Mouse (Mus musculus) hindbrain, embryonic 11.5 days (tissue): ENCODE results near the gene Tbc1d16. TPM values are rescaled to one million over a fixed set of nuclear protein-coding genes. Genes with fewer than 3 reads are reported as not detected.
"Not testable (repeated sequence)": the region's sequence is repeated elsewhere in the genome, so short reads cannot be mapped to it uniquely, and the experiment has no call there.

Source experiments
- ATAC-seq: fragments of 200-750 bp; cut with Nextera tagmentation; 2 replicates; pipeline ENCODE4 v1.8.0; 2017; ENCODE audit warnings: mild to moderate bottlenecking, moderate TSS enrichment, moderate library complexity; ENCODE audit not compliant: low FRiP score
- DNase-seq: peaks from one replicate; pipeline ENCODE4 v3.0.0-alpha.2; 2015; ENCODE audit warnings: low spot score
- H3K27ac ChIP-seq: fragments of 300-500 bp; sonication (generic); 2 replicates; pipeline ENCODE4 v1.5.1; 2014; ENCODE audit warnings: mild to moderate bottlenecking, low read depth, low read length
- H3K27me3 ChIP-seq: fragments of 300-500 bp; sonication (generic); 2 replicates; pipeline ENCODE4 v1.6.1; 2014; ENCODE audit warnings: mild to moderate bottlenecking, low read length, moderate library complexity, mixed read lengths; ENCODE audit not compliant: control insufficient read depth, insufficient read depth
- H3K36me3 ChIP-seq: fragments of 300-500 bp; sonication (generic); 2 replicates; pipeline ENCODE4 v1.6.1; 2014; ENCODE audit warnings: mild to moderate bottlenecking, low read length, moderate library complexity, mixed read lengths; ENCODE audit not compliant: control insufficient read depth, insufficient read depth
- H3K4me1 ChIP-seq: fragments of 300-500 bp; sonication (generic); replicated peaks from 2 replicates; pipeline ENCODE4 v1.6.1; 2014; ENCODE audit warnings: low read length, mixed read lengths; ENCODE audit not compliant: control insufficient read depth, insufficient read depth
- H3K4me2 ChIP-seq: fragments of 300-500 bp; sonication (generic); replicated peaks from 2 replicates; pipeline ENCODE4 v1.6.1; 2014; ENCODE audit warnings: mild to moderate bottlenecking, low read depth, low read length
- H3K4me3 ChIP-seq: fragments of 300-500 bp; sonication (generic); 2 replicates; pipeline ENCODE4 v1.5.1; 2014; ENCODE audit warnings: low read depth, low read length
- H3K9ac ChIP-seq: fragments of 300-500 bp; sonication (generic); 2 replicates; pipeline ENCODE4 v1.6.1; 2014; ENCODE audit warnings: low read depth, low read length
- H3K9me3 ChIP-seq: fragments of 300-500 bp; sonication (generic); 2 replicates; pipeline ENCODE4 v1.6.1; 2016; ENCODE audit warnings: low read length; ENCODE audit not compliant: control insufficient read depth
- WGBS: fragments of 180-500 bp; shearing (Covaris S2); extraction: QIAGEN DNeasy Blood & Tissue Kit; methylation state at CpG from one replicate; pipeline ENCODE4 v1.1.7; 2014; 5-methylcytosine and 5-hydroxymethylcytosine counted together
- polyA plus RNA-seq: library from polyadenylated mRNA; unstranded; fragments of >200 nt; fragmentation: Nextera tagmentation; extraction: Ambion mirVana; gene quantifications from 2 replicates; pipeline ENCODE4 v1.2.1, GENCODE M21; 2014

Tbc1d16 gene
- 16.9 and 20.7 TPM in 2 replicates for polyA plus RNA-seq

DNA sequence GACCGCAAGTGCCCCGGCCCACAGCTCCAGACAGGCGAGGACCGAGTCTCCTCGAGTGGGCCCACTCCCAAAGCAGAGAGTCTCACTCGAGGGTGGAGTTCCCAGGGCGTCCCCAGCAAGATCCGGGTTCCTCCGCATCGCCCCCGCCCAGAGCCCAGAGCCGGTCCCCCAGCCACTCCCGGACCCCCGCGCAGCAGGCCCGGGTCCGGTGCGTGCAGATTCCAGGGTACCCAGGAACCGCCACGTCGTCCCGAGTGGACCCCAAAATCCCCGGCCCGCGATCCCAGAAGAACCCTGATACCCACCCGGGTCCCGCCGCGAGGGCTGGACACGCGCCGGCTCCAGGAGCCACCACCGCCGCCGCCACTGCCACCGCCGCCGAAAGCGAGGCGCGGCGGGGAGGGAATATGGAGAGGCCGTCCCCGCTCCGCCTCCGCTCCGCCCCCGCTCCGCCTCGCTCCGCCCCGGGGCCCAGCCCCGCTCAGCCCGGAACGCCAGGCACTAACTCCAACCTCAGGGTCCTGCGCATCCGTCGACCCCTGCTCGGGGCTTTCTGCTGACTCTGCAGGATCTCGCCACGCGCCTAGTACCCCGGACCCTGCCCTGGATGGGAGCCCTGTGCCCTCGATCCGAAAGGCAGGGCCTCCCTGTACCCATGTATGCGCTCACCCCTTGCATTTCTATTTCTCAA lies at the start of gene Tbc1d16, which contains the start of gene Ccdc40:
Gene Tbc1d16 (minus strand): TSS at position 409 of the 691 bp plus-strand sequence.
Gene Ccdc40 (plus strand): TSS at position 482 of the 691 bp plus-strand sequence.
- H3K9ac ChIP-seq, result peak within 1 kb of the TSS; percentile 93
- H3K4me3 ChIP-seq, result peak within 1 kb of the TSS; percentile 81
- under 1% methylated on average over 49 of the region's 66 CpGs for WGBS
- ATAC-seq (peak; percentile 87), DNase-seq (peak; percentile 89)
- H3K36me3 ChIP-seq, result no peaks in the 10 kb centered on the region
- H3K27ac ChIP-seq, result peak within 1 kb of the TSS; percentile 83
- no peaks in the 10 kb centered on the region for H3K27me3 ChIP-seq
- H3K4me2 ChIP-seq, result peak within 1 kb of the TSS; percentile 89
- no peaks in the 10 kb centered on the region for H3K9me3 ChIP-seq
- H3K4me1 ChIP-seq, result peaks cover 16% of the 10 kb centered on the region

DNA sequence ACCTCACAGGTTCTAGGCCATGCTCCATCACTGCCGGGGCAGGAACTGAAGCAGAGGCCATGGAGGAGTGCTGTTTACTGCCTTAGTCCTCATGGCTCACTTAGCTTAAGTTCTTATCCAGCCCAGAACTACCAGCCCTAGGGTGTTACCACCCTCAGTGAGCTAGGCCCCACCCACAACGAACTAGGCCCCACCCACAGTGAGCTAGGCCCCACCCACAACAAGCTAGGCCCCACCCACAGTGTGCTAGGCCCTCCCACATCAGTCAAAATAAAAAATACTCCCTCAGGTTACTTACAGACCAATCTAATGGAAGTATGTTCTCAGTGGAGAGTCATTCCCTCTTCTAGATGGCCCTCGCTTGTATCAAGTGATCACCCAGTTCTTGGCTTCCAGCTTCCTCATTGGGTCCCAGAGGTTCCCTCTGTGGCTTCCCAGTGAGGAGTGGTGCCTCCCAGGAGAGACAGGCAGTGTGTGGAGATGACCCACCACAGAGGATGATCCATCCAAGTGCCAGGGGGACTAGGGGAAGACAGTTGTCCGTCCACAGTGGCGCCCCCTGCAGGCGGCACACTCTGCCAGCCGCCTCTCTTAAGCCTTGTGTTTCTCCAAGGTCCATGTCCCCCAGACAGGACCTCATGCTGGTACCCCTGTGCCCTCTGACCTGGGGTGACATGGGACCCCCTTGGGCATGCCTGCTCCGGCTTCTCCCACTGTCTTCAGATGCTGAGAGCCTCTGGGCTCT lies 45.1 kb upstream of the Tbc1d16 start:
- DNase-seq (no peak), ATAC-seq (no peak)
- 86% methylated on average over 8 of the region's 8 CpGs for WGBS
- peaks cover 4% of the 10 kb centered on the region; the same call in 1 of the 2 replicates for H3K4me1 ChIP-seq
- no peak overlapping the region for H3K4me3 ChIP-seq
- H3K27me3 ChIP-seq, result no peaks in the 10 kb centered on the region
- no peak overlapping the region for H3K4me2 ChIP-seq
- no peak overlapping the region for H3K9ac ChIP-seq
- no peaks in the 10 kb centered on the region for H3K9me3 ChIP-seq
- no peaks in the 10 kb centered on the region for H3K36me3 ChIP-seq
- H3K27ac ChIP-seq, result no peak overlapping the region

DNA sequence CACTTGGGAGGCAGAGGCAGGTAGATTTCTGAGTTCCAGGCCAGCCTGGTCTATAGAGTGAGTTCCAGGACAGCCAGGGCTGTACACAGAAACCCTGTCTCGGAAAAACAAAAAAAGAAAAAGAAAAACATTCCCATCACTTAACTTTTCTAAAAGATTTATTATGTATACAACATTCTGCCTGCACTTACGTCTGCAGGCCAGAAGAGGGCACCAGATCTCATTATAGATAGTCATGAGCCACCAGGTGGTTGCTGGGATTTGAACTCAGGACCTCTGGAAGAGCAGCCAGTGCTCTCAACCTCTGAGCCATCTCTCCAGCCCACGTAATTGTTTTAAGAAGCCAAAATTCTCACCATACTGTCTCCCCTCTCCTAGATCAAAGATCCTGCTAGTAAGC lies 44.2 kb upstream of the Tbc1d16 start:
- not testable (repeated sequence) for DNase-seq, H3K27ac ChIP-seq, H3K9ac ChIP-seq, H3K4me3 ChIP-seq, H3K4me2 ChIP-seq, H3K27me3 ChIP-seq, H3K36me3 ChIP-seq, ATAC-seq, H3K4me1 ChIP-seq, H3K9me3 ChIP-seq
- WGBS, result 58% methylated on average over 3 of the region's 3 CpGs

DNA sequence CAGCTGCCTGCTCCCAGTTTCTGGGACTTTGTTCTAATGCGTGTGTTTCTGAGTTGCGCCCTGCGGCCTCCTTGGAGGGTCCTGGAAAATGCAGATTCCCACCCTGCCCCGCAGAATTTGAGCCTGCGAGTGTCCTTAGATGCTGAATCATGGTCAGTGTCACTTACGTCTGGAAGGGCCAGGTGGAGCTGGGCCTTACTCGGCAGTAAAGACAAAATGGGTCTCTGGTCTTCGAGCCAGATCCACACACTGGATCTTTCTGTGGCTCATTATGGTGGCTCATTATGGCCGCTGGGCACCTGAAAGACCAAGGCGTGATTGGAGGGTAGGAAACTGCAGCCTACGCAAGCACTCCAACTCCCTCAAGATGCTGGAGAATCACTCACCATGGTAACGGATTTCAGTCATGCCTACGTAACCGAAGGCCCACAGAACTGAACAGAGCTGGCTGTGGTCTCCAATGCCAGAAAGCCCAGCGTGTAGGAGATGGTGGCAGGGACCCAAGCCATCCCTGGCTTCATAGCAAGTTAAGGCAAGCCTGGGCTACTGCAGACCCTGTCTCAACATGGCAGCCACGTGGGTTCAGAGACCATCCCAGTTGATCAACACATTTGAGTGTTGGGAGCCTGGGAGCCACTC lies 40.4 kb upstream of the Tbc1d16 start:
- DNase-seq (no peak), ATAC-seq (no peak; the same call in 1 of the 2 replicates)
- Histone ChIP-seq H3K9ac (peak overlapping the region; percentile 60; the same call in 1 of the 2 replicates), H3K4me1 (peaks cover 8% of the 10 kb centered on the region; the same call in 1 of the 2 replicates), H3K4me3 (peak overlapping the region; percentile 57), H3K27me3 (no peaks in the 10 kb centered on the region), H3K27ac (no peak overlapping the region), H3K9me3 (no peaks in the 10 kb centered on the region), H3K4me2 (peak overlapping the region; percentile 89), H3K36me3 (no peaks in the 10 kb centered on the region)
- 81% methylated on average over 16 of the region's 16 CpGs for WGBS

DNA sequence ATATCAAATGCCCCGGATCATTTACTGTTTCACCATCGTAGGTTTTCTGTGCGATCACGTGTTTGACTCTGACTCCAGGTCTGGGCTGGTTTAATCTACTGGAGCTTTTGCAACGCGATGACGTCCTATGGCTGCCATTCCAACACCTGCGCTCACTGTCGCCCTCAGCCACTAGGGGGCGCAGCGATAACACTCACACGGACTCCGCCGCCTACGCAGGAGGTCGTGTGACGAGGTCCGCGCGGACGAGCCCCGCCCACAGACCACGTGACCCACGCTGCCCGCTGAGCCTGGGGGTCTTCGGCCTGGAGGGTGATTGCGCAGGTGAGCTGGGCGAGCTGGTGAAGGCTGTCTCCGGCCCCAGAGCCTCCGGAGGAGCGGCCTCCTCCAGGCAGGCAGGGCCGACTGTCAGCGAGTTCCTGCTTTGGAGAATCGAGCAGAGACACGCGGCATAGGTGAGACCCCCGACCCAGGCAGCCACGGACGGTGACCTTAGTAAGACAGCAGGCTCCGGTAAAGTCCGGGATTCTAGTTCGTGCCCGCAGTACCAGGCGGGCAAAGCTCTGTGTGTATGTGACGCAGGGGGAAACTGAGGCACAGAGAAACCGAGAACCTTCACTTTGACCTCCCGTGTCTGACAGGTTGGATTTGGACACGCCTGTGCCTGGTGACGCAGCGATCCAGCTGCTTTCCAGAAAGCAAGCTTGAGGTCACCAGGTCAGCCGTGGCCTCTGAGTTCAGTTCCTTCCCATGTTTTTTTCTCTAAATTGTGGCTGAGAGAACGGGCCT lies 39.7 kb upstream of the Tbc1d16 start, which contains the start of gene Gaa:
Gene Gaa (plus strand): TSS at position 120 of the 789 bp plus-strand sequence.
- ATAC-seq (peak; percentile 69), DNase-seq (peak; percentile 99)
- peak within 1 kb of the TSS; percentile 89 for H3K4me2 ChIP-seq
- H3K27ac ChIP-seq, result no peak within 1 kb of the TSS
- no peaks in the 10 kb centered on the region for H3K9me3 ChIP-seq
- peak within 1 kb of the TSS; percentile 60 for H3K9ac ChIP-seq
- 5% methylated on average over 52 of the region's 52 CpGs for WGBS
- no peaks in the 10 kb centered on the region for H3K27me3 ChIP-seq
- no peaks in the 10 kb centered on the region for H3K36me3 ChIP-seq
- peaks cover 8% of the 10 kb centered on the region; the same call in 1 of the 2 replicates for H3K4me1 ChIP-seq
- peak within 1 kb of the TSS; percentile 57 for H3K4me3 ChIP-seq

DNA sequence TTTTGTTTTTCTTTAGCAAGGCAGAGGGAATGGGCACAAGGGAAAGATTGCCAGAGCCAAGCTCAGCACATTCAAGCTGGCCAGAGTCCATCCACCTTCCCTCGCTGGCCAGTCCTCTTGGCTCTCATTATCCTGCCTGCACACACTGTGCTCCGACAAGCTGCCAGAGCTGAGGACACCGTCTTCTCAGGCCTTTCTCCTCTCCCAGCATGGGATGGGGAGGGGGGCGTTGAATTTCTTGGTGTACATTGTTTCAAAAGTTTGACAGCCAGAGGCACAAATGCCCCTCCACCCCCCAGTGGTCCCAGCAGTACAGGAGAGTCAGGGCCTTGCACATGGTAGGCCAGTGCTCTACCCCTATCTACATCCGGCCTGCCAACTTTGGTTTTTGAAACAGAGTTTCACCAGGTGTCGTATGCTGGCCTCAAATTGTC lies 39.0 kb upstream of the Tbc1d16 start:
- no peak for DNase-seq
- Histone ChIP-seq H3K4me2 (peak overlapping the region; percentile 89), H3K9me3 (no peaks in the 10 kb centered on the region), H3K9ac (no peak overlapping the region), H3K4me1 (peaks cover 8% of the 10 kb centered on the region; the same call in 1 of the 2 replicates), H3K27me3 (no peaks in the 10 kb centered on the region), H3K27ac (no peak overlapping the region), H3K4me3 (0 out of 2 replicates have a peak overlapping the region, but pooled peaks have one; percentile 57), H3K36me3 (no peaks in the 10 kb centered on the region)
- peak; percentile 48 for ATAC-seq
- WGBS, result 39% methylated on average over 6 of the region's 6 CpGs

DNA sequence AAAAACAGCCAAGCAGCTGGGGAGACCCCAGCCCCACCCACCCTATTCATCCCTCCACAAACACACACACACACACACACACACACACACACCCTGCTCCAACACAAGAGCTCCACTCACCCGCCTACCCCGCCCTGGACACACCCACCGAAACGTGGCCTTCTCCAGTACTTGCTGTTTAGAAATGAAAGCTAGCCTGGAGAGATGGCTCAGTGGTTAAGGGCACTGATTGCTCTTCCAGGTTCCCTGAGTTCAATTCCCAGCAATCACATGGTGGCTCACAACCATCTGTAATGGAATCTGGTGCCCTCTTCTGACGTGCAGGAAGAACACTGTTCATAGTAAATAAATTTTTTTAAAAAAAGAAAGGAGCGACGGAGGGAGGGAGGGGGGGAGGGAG lies 37.5 kb upstream of the Tbc1d16 start:
- H3K27me3 ChIP-seq, result no peaks in the 10 kb centered on the region
- H3K9me3 ChIP-seq, result no peaks in the 10 kb centered on the region
- H3K9ac ChIP-seq, result no peak overlapping the region
- no peak for DNase-seq
- H3K4me3 ChIP-seq, result no peak overlapping the region
- ATAC-seq, result no peak
- H3K36me3 ChIP-seq, result no peaks in the 10 kb centered on the region
- H3K27ac ChIP-seq, result no peak overlapping the region
- H3K4me1 ChIP-seq, result peaks cover 8% of the 10 kb centered on the region; the same call in 1 of the 2 replicates
- WGBS, result 75% methylated on average over 7 of the region's 7 CpGs
- no peak overlapping the region for H3K4me2 ChIP-seq

DNA sequence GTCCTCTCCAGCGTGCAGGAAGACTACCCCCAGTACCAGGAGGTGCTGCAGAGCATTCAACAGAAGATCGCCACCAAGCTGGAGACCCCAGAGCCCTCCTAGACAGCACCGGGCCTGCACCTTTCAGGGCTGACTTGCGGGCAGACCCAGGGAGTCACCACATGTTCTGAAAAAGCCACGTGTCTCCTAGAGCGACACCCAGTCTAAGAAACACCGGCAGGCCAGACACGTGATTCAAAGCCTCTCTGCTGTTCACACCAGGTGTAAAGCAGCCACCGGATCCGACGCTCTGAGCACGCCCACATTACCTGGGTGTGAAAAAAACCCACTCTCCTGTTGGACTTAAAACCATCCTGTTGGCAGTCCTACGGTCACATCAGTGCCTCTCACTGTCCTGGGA lies 36.1 kb upstream of the Tbc1d16 start:
- no peak overlapping the region for H3K4me3 ChIP-seq
- H3K4me1 ChIP-seq, result peaks cover 8% of the 10 kb centered on the region; the same call in 1 of the 2 replicates
- H3K27ac ChIP-seq, result no peak overlapping the region
- H3K9ac ChIP-seq, result no peak overlapping the region
- DNase-seq (no peak), ATAC-seq (no peak)
- no peaks in the 10 kb centered on the region for H3K9me3 ChIP-seq
- 91% methylated on average over 13 of the region's 13 CpGs for WGBS
- no peaks in the 10 kb centered on the region for H3K36me3 ChIP-seq
- no peak overlapping the region for H3K4me2 ChIP-seq
- H3K27me3 ChIP-seq, result no peaks in the 10 kb centered on the region
